Comparison of ENCODE assay signal across 18 mouse cellular contexts in the genomic region with DNA sequence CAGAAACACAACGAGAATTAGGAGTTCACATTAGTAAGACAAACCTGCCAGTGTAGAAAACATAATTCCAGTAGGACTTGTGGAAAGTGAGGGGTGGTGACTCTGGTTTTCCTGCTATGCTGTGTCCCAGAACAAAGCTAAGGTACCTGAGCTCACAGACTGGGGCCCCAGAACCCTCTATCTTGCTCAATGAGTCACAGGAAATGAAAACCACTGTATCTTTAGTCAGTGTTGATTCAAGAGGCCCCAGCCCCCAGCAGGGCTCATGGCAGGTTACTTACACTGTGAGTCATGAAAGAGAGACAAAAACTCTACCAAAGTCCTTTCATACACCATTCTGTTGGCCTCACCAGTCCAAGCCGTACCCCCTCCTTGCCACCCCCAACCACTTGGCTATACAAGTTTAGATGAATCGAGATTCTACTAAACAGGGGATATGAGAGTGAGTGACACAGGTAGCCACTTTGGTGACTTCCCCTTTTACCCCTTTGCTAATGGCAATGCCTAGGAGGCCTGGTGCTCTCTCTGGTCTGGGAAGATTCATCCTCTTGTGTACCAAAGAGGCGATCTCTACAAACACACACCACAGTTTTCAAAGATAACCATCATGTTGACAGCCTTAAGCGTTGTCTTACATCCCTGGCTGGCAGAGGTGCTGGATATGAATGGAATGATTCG. TPM values are rescaled to one million over a fixed set of nuclear protein-coding genes. Genes with fewer than 3 reads are reported as not detected.
DNase-seq lines count a peak whose midpoint lies in the region; ATAC-seq and TF ChIP-seq lines count a peak whose summit lies in the region.
"Had no signal": no experiment of that assay in that cellular context is flagged by ENCODE, and none has a peak within 500 bp of the region (broad histone marks: within the 10 kb centered on the region; RNA-seq: fewer than 3 reads in every experiment).

No protein-coding gene starts in this region.

- peak; percentile 81 for ATAC-seq in Patski
- ATAC-seq in intestine, postnatal 0 days, result peak; percentile 96
- ATAC-seq: forebrain, embryonic 13.5 days; hindbrain, postnatal 0 days; midbrain, embryonic 16.5 days had no signal

- CTCF ChIA-PET in Patski (lab: Charles Lee), result interaction anchor here (1.6 kb wide), 1 partner anchor 50 kb away, joined by 4 read pairs; no protein-coding TSS in a partner anchor

- H3K9ac ChIP-seq in intestine, postnatal 0 days (ENCODE audit: low read depth, low read length), result no peak overlapping the region
- H3K9ac ChIP-seq: forebrain, embryonic 13.5 days; heart, embryonic 13.5 days; limb, embryonic 15.5 days had no signal

- H3K27ac ChIP-seq in intestine, postnatal 0 days (ENCODE audit: low read depth, low read length), result no peak overlapping the region
- no peak overlapping the region for H3K27ac ChIP-seq in layer of hippocampus, adult 2 months
- H3K27ac ChIP-seq: forebrain, embryonic 13.5 days; heart, embryonic 13.5 days; hindbrain, postnatal 0 days; limb, embryonic 15.5 days had no signal

- 66% methylated on average over 6 of the region's 6 CpGs for WGBS in intestine, postnatal 0 days

- in situ Hi-C loops in Patski (cut with MboI; ENCODE audit: low pct_unique_long_range_greater_than_20kb), result no loop called here

- H3K4me2 ChIP-seq in intestine, postnatal 0 days (replicated peaks; ENCODE audit: low read depth), result peak overlapping the region; percentile 32
- H3K4me2 ChIP-seq: forebrain, embryonic 13.5 days; heart, embryonic 13.5 days; limb, embryonic 15.5 days had no signal

- POLR2A ChIA-PET in Patski (lab: Charles Lee), result interaction anchor here (1.3 kb wide), 1 partner anchor 46 kb away, joined by 3 read pairs; no protein-coding TSS in a partner anchor

- no peaks in the 10 kb centered on the region for H3K36me3 ChIP-seq in intestine, postnatal 0 days (ENCODE audit: control insufficient read depth, insufficient read depth)
- H3K36me3 ChIP-seq: heart, embryonic 13.5 days; limb, embryonic 15.5 days had no signal

- TF ChIP-seq CTCF in Patski (IDR thresholded peaks at IDR 0.05), result no peak
- no peak for TF ChIP-seq CTCF in intestine, postnatal 0 days (IDR thresholded peaks at IDR 0.05; ENCODE audit: low read depth)
- no peak for TF ChIP-seq CTCF in layer of hippocampus, adult 2 months (conservative IDR thresholded peaks at IDR 0.05)

- H3K4me3 ChIP-seq in intestine, postnatal 0 days (ENCODE audit: low read depth, low read length), result no peak overlapping the region
- H3K4me3 ChIP-seq in layer of hippocampus, adult 2 months, result no peak overlapping the region
- H3K4me3 ChIP-seq: forebrain, embryonic 13.5 days; heart, embryonic 13.5 days; limb, embryonic 15.5 days had no signal

- H3K9me3 ChIP-seq in intestine, postnatal 0 days (ENCODE audit: control insufficient read depth), result no peaks in the 10 kb centered on the region
- H3K9me3 ChIP-seq: forebrain, embryonic 13.5 days; heart, embryonic 13.5 days; limb, embryonic 15.5 days had no signal

- peak; percentile 58 for DNase-seq in 3134 (ENCODE audit: extremely low read depth, insufficient read length, low spot score)
- peak; percentile 89 for DNase-seq in 3T3-L1 (ENCODE audit: low read depth, low spot score)
- no peak for DNase-seq in Patski (ENCODE audit: low read depth, low spot score)
- no peak for DNase-seq in adrenal gland, postnatal 4 days (ENCODE audit: low spot score in 2 of 2)
- no peak for DNase-seq in layer of hippocampus, adult 2 months (ENCODE audit: low spot score in 2 of 2)
- no peak for DNase-seq in thymus, postnatal 25 days
- DNase-seq: adrenal gland, postnatal 10 days; lung, postnatal 36 days; right cerebral cortex, postnatal 14 days; thymus, postnatal 14 days had no signal

- H3K4me1 ChIP-seq in intestine, postnatal 0 days (replicated peaks; ENCODE audit: control insufficient read depth, insufficient read depth, low read length), result peaks cover 7% of the 10 kb centered on the region; the same call in 1 of the 2 replicates
- H3K4me1 ChIP-seq: forebrain, embryonic 13.5 days had no signal

- no peaks in the 10 kb centered on the region for H3K27me3 ChIP-seq in Patski
- H3K27me3 ChIP-seq in intestine, postnatal 0 days (replicated peaks; ENCODE audit: control insufficient read depth, insufficient read depth, low read length), result peaks cover 4% of the 10 kb centered on the region; the same call in 1 of the 2 replicates

RNA-seq across cellular contexts. Expression of gene A530084C06Rik, which starts 8.6 kb away (rescaled TPM):
- polyA plus RNA-seq in Patski (2021), result not detected
- not detected in 2 replicates for polyA plus RNA-seq in intestine, postnatal 0 days (2015; fragmentation: Nextera tagmentation; extraction: Ambion mirVana)
- under 1 TPM; 0.11 to 0.28 TPM for total RNA-seq in adrenal gland, postnatal 4 days (2021)
- total RNA-seq in layer of hippocampus, adult 2 months (2021), result under 1 TPM; 0.67 to 0.71 TPM
- total RNA-seq: gastrocnemius, adult 8-10 months had no signal
- polyA plus RNA-seq: embryonic facial prominence, embryonic 14.5 days; forebrain, embryonic 13.5 days; heart, embryonic 13.5 days; hindbrain, postnatal 0 days; limb, embryonic 15.5 days; midbrain, embryonic 16.5 days had no signal

RNA-seq across cellular contexts. Expression of gene Foxq1, which starts 11.8 kb away (rescaled TPM):
- polyA plus RNA-seq in Patski (2021), result 2.3 TPM
- polyA plus RNA-seq in intestine, postnatal 0 days (2015; fragmentation: Nextera tagmentation; extraction: Ambion mirVana), result 8.5 and 9.6 TPM in 2 replicates
- 1 to 10 TPM in 1 of 2 experiments, under 1 TPM in 1; 0.76 to 1.6 TPM for total RNA-seq in adrenal gland, postnatal 4 days (2021)
- 1 to 10 TPM; 2.8 TPM for total RNA-seq in layer of hippocampus, adult 2 months (2021)

RNA-seq across cellular contexts. Expression of gene Foxf2, which starts 57.9 kb away (rescaled TPM):
- 3.8 TPM for polyA plus RNA-seq in Patski (2021)
- polyA plus RNA-seq in intestine, postnatal 0 days (2015; fragmentation: Nextera tagmentation; extraction: Ambion mirVana), result 9.3 and 10.6 TPM in 2 replicates
- total RNA-seq in adrenal gland, postnatal 4 days (2021), result under 1 TPM; 0.11 TPM
- total RNA-seq in layer of hippocampus, adult 2 months (2021), result 1 to 10 TPM; 4.7 to 5.5 TPM
- total RNA-seq: adrenal gland, postnatal 10 days had no signal

Comparison
In these comparisons a context has a peak if more than half of its experiments do, and no peak if none do; other contexts are left out.
1. DNase-seq: peak in 3134 (single experiment) and 3T3-L1 (single experiment); none in Patski (single experiment), adrenal gland, postnatal 4 days (0 of 2), layer of hippocampus, adult 2 months (0 of 2) and thymus, postnatal 25 days (single experiment).
2. RNA of gene Foxf2, which starts 57.9 kb away (total RNA-seq): 4.7 to 5.5 TPM in layer of hippocampus, adult 2 months; 0.11 TPM in adrenal gland, postnatal 4 days; every median in the first group is over 4 times any median in the second.